ENCODE assay signal across 8 mouse cellular contexts in the genomic region with DNA sequence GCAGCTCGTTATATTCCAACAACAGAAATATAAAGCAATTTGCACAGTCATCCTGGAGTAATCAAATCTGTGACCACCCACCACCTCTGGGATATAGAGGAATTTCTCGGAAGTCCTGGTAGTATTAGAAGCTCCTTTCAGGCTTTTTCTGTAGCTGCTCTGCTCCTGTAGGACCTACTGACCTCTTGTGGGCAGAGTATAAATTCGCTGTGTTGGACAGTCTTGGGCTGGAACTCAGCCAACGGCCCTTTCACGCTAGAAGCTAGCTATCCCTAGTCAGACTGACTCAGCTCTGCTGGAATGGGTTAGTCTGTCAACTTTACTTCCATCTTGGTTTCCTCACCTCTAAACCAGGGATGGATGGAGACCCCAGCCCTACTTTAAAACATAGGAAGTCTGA. TPM values are rescaled to one million over a fixed set of nuclear protein-coding genes. Genes with fewer than 3 reads are reported as not detected.
A peak's percentile ranks its signal among the peaks of the same experiment; 100 is the strongest.
DNase-seq lines count a peak whose midpoint lies in the region; ATAC-seq and TF ChIP-seq lines count a peak whose summit lies in the region.

No protein-coding gene starts in this region.

- H3K36me3 ChIP-seq in heart, adult 2 months (ENCODE audit: control insufficient read depth, insufficient read depth, low read length) = no peaks in the 10 kb centered on the region
- no peaks in the 10 kb centered on the region for H3K36me3 ChIP-seq in heart, embryonic 11.5 days (ENCODE audit: control insufficient read depth, insufficient read depth, low read length)
- H3K36me3 ChIP-seq in hindbrain, embryonic 16.5 days (ENCODE audit: control insufficient read depth, insufficient read depth, low read length) = no peaks in the 10 kb centered on the region

- no peaks in the 10 kb centered on the region for H3K4me1 ChIP-seq in heart, adult 2 months (ENCODE audit: control insufficient read depth, insufficient read depth, low read length)
- no peaks in the 10 kb centered on the region for H3K4me1 ChIP-seq in heart, embryonic 11.5 days (ENCODE audit: control insufficient read depth, insufficient read depth, low read length)
- peaks cover 3% of the 10 kb centered on the region for H3K4me1 ChIP-seq in hindbrain, embryonic 16.5 days (ENCODE audit: control insufficient read depth, insufficient read depth, low read depth, low read length)

- intact Hi-C loops in heart, adult 2 months (cut with DNase I) = no loop called here

- no peaks in the 10 kb centered on the region for H3K9me3 ChIP-seq in heart, embryonic 11.5 days (replicated peaks; ENCODE audit: control insufficient read depth, low read length)
- no peaks in the 10 kb centered on the region for H3K9me3 ChIP-seq in hindbrain, embryonic 16.5 days (ENCODE audit: control insufficient read depth, low read length)

- no peak for ATAC-seq in heart, embryonic 11.5 days (replicated peaks; ENCODE audit: insufficient number of reproducible peaks, low FRiP score, low TSS enrichment)
- ATAC-seq in hindbrain, embryonic 16.5 days = no peak
- no peak for ATAC-seq in erythroid progenitor cell, adult 5-6 weeks (replicated peaks; ENCODE audit: low FRiP score, poor library complexity, severe bottlenecking)

- TF ChIP-seq CTCF in heart, adult 2 months (IDR thresholded peaks at IDR 0.05) = peak; percentile 60

- H3K79me2 ChIP-seq in heart, adult 2 months (replicated peaks; ENCODE audit: control insufficient read depth, insufficient read depth, low read length) = no peaks in the 10 kb centered on the region

- TF ChIP-seq EP300 in heart, adult 2 months (IDR thresholded peaks at IDR 0.05; ENCODE audit: insufficient read depth, low read depth, low read length) = no peak

- H3K4me2 ChIP-seq in heart, embryonic 11.5 days = no peak overlapping the region
- H3K4me2 ChIP-seq in hindbrain, embryonic 16.5 days (ENCODE audit: low read length) = no peak overlapping the region

- peak; percentile 44 to 52 for DNase-seq in heart, adult 2 months
- peak; percentile 38 for DNase-seq in ES-CJ7 (ENCODE audit: low read depth, low spot score)
- DNase-seq in cerebellum, postnatal 14 days = peak; percentile 64 to 78
- peak; percentile 64 to 69 for DNase-seq in kidney, adult 8-10 months
- DNase-seq in retina, embryonic 14.5 days (ENCODE audit: low spot score) = peak; percentile 47

- TF ChIP-seq POLR2A in heart, adult 2 months (IDR thresholded peaks at IDR 0.05; ENCODE audit: insufficient read depth, low read depth, low read length) = no peak

- H3K4me3 ChIP-seq in heart, adult 2 months = no peak overlapping the region
- no peak overlapping the region for H3K4me3 ChIP-seq in heart, embryonic 11.5 days (ENCODE audit: low read depth, low read length)
- H3K4me3 ChIP-seq in hindbrain, embryonic 16.5 days (ENCODE audit: low read length) = no peak overlapping the region

- no peak overlapping the region for H3K9ac ChIP-seq in heart, adult 2 months (ENCODE audit: low read depth, low read length)
- no peak overlapping the region for H3K9ac ChIP-seq in heart, embryonic 11.5 days (ENCODE audit: low read depth, low read length)
- no peak overlapping the region for H3K9ac ChIP-seq in hindbrain, embryonic 16.5 days (ENCODE audit: low read depth, low read length)

- WGBS in heart, adult 2 months = 19% methylated on average over 5 of the region's 5 CpGs
- WGBS in heart, embryonic 11.5 days (ENCODE audit: insufficient replicate concordance) = 49% methylated on average over 5 of the region's 5 CpGs
- 40% methylated on average over 5 of the region's 5 CpGs for WGBS in hindbrain, embryonic 16.5 days

- H3K27me3 ChIP-seq in heart, adult 2 months (ENCODE audit: control insufficient read depth, insufficient read depth, low read length) = no peaks in the 10 kb centered on the region
- H3K27me3 ChIP-seq in heart, embryonic 11.5 days (ENCODE audit: control insufficient read depth, insufficient read depth, low read length) = no peaks in the 10 kb centered on the region
- no peaks in the 10 kb centered on the region for H3K27me3 ChIP-seq in hindbrain, embryonic 16.5 days (replicated peaks; ENCODE audit: control insufficient read depth, insufficient read depth, low read length)

- no peak overlapping the region for H3K27ac ChIP-seq in heart, adult 2 months
- H3K27ac ChIP-seq in heart, embryonic 11.5 days (ENCODE audit: low read depth, low read length) = no peak overlapping the region
- no peak overlapping the region for H3K27ac ChIP-seq in hindbrain, embryonic 16.5 days (ENCODE audit: low read depth, low read length)

RNA-seq across cellular contexts. Expression of gene Slc25a5, which starts 34.8 kb away (rescaled TPM):
- total RNA-seq in heart, adult 2 months (2021) = 100 to 1,000 TPM; 352 to 447 TPM
- polyA plus RNA-seq in heart, adult 2 months (2012; rRNA removed) = 425 and 550 TPM in 2 replicates
- 1,149 and 1,243 TPM in 2 replicates for polyA plus RNA-seq in heart, embryonic 11.5 days (2014; fragmentation: Nextera tagmentation; extraction: Ambion mirVana)
- 543 and 586 TPM in 2 replicates for polyA plus RNA-seq in hindbrain, embryonic 16.5 days (2015; fragmentation: Nextera tagmentation; extraction: Ambion mirVana)
- 208 and 285 TPM in 2 replicates for total RNA-seq in erythroid progenitor cell, adult 5-6 weeks (2015; ENCODE audit: low replicate concordance)
- 144 and 176 TPM in 2 replicates for total RNA-seq in erythroid progenitor cell, adult 5-6 weeks (2017; ENCODE audit: low replicate concordance)

RNA-seq across cellular contexts. Expression of gene Ube2a, which starts 43.4 kb away (rescaled TPM):
- 10 to 100 TPM; 62.6 to 76.5 TPM for total RNA-seq in heart, adult 2 months (2021)
- 39.4 and 65.7 TPM in 2 replicates for polyA plus RNA-seq in heart, adult 2 months (2012; rRNA removed)
- 125 and 126 TPM in 2 replicates for polyA plus RNA-seq in heart, embryonic 11.5 days (2014; fragmentation: Nextera tagmentation; extraction: Ambion mirVana)
- polyA plus RNA-seq in hindbrain, embryonic 16.5 days (2015; fragmentation: Nextera tagmentation; extraction: Ambion mirVana) = 117 and 118 TPM in 2 replicates
- total RNA-seq in erythroid progenitor cell, adult 5-6 weeks (2015; ENCODE audit: low replicate concordance) = 31.4 and 78.0 TPM in 2 replicates
- 13.8 and 20.5 TPM in 2 replicates for total RNA-seq in erythroid progenitor cell, adult 5-6 weeks (2017; ENCODE audit: low replicate concordance)

RNA-seq across cellular contexts. Expression of gene C330007P06Rik, which starts 43.6 kb away (rescaled TPM):
- total RNA-seq in heart, adult 2 months (2021) = 10 to 100 TPM; 15.7 to 17.4 TPM
- polyA plus RNA-seq in heart, adult 2 months (2012; rRNA removed) = 7.4 and 9.7 TPM in 2 replicates
- 23.4 and 27.9 TPM in 2 replicates for polyA plus RNA-seq in heart, embryonic 11.5 days (2014; fragmentation: Nextera tagmentation; extraction: Ambion mirVana)
- 22.9 and 24.6 TPM in 2 replicates for polyA plus RNA-seq in hindbrain, embryonic 16.5 days (2015; fragmentation: Nextera tagmentation; extraction: Ambion mirVana)
- 12.3 and 31.4 TPM in 2 replicates for total RNA-seq in erythroid progenitor cell, adult 5-6 weeks (2015; ENCODE audit: low replicate concordance)
- total RNA-seq in erythroid progenitor cell, adult 5-6 weeks (2017; ENCODE audit: low replicate concordance) = 28.6 and 39.3 TPM in 2 replicates
